Mouse (Mus musculus) cerebellum, adult 2 months (tissue): ENCODE measurements at regions not wholly inside any gene's neighbourhood (a gene's known extent, or its start where the extent isn't known, plus 50 kb on each side); places are given as distances from the start of the nearest gene placed in this dataset.

ENCODE experiments used
- CTCF ChIP-seq: fragments of 200-500 bp; IDR thresholded peaks from 2 replicates; pipeline ENCODE4 v1.5.1; 2011; ENCODE audit warnings: low read depth, mild to moderate bottlenecking, control low read depth, low read length, moderate library complexity, borderline replicate concordance; ENCODE audit not compliant: insufficient read depth
- POLR2A ChIP-seq: fragments of 200-500 bp; IDR thresholded peaks from 2 replicates; pipeline ENCODE4 v1.6.1; 2011; ENCODE audit warnings: low read length, control low read depth, borderline replicate concordance; ENCODE audit not compliant: insufficient read depth

GRCm38 (mm10) chr4:9055266-9055820, 816.5 kb upstream of the Car8 start:
- TF ChIP-seq CTCF (no peak), POLR2A (no peak)
